Mouse (Mus musculus): ENCODE data around the gene Tbx18.

DNA sequence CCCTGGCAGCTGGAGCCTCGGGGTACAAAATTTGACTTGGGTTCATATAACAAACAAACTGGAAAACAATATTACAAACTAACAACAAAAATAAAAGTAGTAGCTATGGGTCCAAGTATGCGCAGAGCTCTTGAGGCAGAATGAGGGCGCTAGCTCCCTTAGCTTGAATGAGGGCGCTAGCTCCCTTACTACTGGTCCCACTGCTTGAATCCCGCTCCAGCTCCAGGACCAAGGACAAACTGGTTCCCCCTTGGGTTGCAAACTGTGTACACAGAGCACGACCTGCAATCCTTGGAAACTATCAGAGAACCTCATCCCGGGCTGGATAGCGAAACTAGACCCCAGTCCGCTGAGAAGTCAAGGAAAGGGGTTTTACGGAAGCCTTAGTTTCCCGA is 2.2 kb upstream of the Tbx18 start:
- TF ChIP-seq CTCF (IDR thresholded peaks at IDR 0.05; ENCODE audit: low read depth) (no peak), EP300 (IDR thresholded peaks at IDR 0.05; ENCODE audit: low read depth) (no peak)
